Mouse (Mus musculus): ENCODE data around the gene Ppfibp1. TPM values are rescaled to one million over a fixed set of nuclear protein-coding genes. Genes with fewer than 3 reads are reported as not detected.

Gene Ppfibp1
- polyA plus RNA-seq, 1 experiment from 2014 or later: 17.8 TPM

DNA sequence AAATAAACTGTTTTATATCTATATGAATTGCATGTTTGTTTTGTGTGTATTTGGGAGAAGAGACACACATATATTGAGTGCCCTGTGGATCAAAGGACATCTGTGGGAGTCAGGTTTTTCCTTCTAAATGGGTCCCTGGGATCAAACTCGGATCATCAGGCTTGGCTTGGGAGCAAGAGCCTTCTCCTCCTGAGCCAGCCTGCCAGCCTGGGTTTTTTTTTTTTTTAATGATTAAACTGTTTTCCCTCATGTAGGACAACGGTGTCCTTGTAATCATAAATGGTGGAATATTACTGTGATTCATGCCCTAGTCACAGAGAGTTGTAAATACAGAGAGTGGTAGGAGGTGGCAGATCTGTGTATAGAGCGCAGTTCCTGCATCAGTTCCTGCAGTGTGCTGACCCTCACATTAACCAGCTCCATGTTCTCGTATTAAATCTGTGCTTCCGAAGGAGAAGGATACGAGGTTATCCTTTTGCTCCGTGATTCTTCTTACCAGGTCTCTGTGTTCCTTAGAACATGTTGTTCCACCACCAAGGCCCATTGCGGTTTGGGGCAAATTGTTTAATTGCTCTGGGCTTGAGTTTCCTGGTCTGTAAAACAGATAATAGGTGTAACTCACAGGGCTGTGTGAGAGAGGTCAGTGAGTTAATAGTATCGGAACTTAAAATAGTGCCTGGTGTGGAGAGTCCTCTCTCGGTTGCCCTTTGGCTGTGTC is 176.1 kb downstream of the Ppfibp1 start:
- H3K9me3 ChIP-seq (ENCODE audit: control insufficient read depth, low read length): no peaks in the 10 kb centered on the region
- H3K4me3 ChIP-seq (replicated peaks; ENCODE audit: low read length): no peak overlapping the region
- H3K4me1 ChIP-seq (replicated peaks; ENCODE audit: control insufficient read depth, insufficient read depth, low read length): peaks cover 11% of the 10 kb centered on the region
- ATAC-seq: no peak
- 95% methylated on average over 10 of the region's 10 CpGs for WGBS
- no peak overlapping the region for H3K27ac ChIP-seq (ENCODE audit: low read length)
- H3K36me3 ChIP-seq (ENCODE audit: control insufficient read depth, insufficient read depth): peaks cover 11% of the 10 kb centered on the region
- H3K9ac ChIP-seq (replicated peaks; ENCODE audit: low read depth, low read length): no peak overlapping the region
- no peaks in the 10 kb centered on the region for H3K27me3 ChIP-seq (replicated peaks; ENCODE audit: control insufficient read depth, insufficient read depth, low read length)
- H3K4me2 ChIP-seq (ENCODE audit: low read length): no peak overlapping the region

DNA sequence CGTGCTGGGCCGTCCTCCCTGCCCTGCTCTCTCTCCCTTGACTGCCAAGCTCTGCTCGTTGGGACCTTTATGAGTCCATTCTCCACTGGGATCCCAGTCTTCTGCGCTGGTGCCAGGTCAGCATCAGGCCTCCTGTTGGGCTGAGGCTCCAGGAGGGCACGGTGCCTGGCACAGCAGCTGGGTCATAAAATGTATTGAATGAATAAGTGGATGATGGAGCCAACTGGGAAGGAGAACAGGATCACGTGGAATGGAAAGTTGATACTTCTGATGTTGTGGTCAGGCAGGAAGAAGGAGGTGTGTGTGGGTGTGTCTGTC is 176.6 kb downstream of the Ppfibp1 start:
- H3K9ac ChIP-seq (replicated peaks; ENCODE audit: low read depth, low read length): no peak overlapping the region
- H3K27ac ChIP-seq (ENCODE audit: low read length): no peak overlapping the region
- H3K9me3 ChIP-seq (ENCODE audit: control insufficient read depth, low read length): no peaks in the 10 kb centered on the region
- ATAC-seq: no peak
- H3K4me3 ChIP-seq (replicated peaks; ENCODE audit: low read length): no peak overlapping the region
- H3K36me3 ChIP-seq (ENCODE audit: control insufficient read depth, insufficient read depth): peaks cover 11% of the 10 kb centered on the region
- H3K4me2 ChIP-seq (ENCODE audit: low read length): no peak overlapping the region
- no peaks in the 10 kb centered on the region for H3K27me3 ChIP-seq (replicated peaks; ENCODE audit: control insufficient read depth, insufficient read depth, low read length)
- 95% methylated on average over 6 of the region's 6 CpGs for WGBS
- H3K4me1 ChIP-seq (replicated peaks; ENCODE audit: control insufficient read depth, insufficient read depth, low read length): peaks cover 11% of the 10 kb centered on the region

DNA sequence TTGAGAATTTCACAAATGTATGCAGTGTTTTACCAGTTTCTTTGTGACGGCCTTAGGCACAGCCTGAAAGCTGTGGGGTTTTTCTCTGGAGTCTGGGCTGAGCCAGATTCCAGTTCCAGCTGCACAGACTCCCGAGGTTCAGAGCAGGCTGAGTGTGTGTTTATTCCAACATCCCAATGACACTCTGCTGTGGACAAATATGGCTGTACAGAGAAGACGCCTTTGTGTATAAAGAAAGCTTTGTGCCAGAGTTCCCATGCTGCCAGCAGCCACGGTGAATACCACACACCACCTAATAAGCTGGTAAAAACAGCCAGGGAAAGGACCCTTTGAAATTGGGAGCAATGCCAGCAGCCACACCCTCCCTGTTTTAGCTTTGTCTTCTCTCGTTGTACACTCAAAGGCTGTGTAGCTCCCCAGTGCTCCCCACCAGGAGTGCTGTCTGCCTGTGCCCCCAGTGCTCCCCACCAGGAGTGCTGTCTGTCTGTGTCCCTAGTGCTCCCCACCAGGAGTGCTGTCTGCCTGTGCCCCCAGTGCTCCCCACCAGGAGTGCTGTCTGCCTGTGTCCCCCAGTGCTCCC is 187.6 kb downstream of the Ppfibp1 start:
- no peak overlapping the region for H3K9ac ChIP-seq (replicated peaks; ENCODE audit: low read depth, low read length)
- peak; percentile 75 for ATAC-seq
- peaks cover 4% of the 10 kb centered on the region for H3K4me1 ChIP-seq (replicated peaks; ENCODE audit: control insufficient read depth, insufficient read depth, low read length)
- no peaks in the 10 kb centered on the region for H3K9me3 ChIP-seq (ENCODE audit: control insufficient read depth, low read length)
- H3K4me3 ChIP-seq (replicated peaks; ENCODE audit: low read length): no peak overlapping the region
- WGBS: 16% methylated on average over 5 of the region's 5 CpGs
- H3K36me3 ChIP-seq (ENCODE audit: control insufficient read depth, insufficient read depth): peaks cover 2% of the 10 kb centered on the region; the same call in 1 of the 2 replicates
- no peak overlapping the region for H3K4me2 ChIP-seq (ENCODE audit: low read length)
- no peaks in the 10 kb centered on the region for H3K27me3 ChIP-seq (replicated peaks; ENCODE audit: control insufficient read depth, insufficient read depth, low read length)
- H3K27ac ChIP-seq (ENCODE audit: low read length): peak overlapping the region; percentile 29; the same call in 1 of the 2 replicates

DNA sequence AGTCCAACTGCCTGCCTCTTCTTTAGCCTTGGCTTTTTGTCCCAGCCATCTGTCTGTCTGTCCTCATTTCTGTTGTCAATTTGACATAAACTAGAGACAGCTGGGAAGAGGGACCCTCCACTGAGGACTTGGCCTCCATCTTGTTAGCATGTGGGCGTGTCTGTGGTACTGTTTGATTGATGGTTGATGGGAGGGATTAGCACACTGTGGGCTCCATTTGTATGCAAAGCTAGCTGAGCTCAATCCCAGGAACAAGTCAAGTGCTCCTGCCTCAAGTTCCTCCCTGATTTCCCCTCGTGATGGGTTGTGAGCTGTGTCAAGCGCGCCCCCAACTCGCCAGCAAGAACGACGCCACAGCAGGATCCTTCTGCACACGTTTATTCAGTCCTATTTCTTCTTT is 188.6 kb downstream of the Ppfibp1 start:
- peaks cover 4% of the 10 kb centered on the region for H3K4me1 ChIP-seq (replicated peaks; ENCODE audit: control insufficient read depth, insufficient read depth, low read length)
- H3K9ac ChIP-seq (replicated peaks; ENCODE audit: low read depth, low read length): no peak overlapping the region
- no peak overlapping the region for H3K27ac ChIP-seq (ENCODE audit: low read length)
- no peaks in the 10 kb centered on the region for H3K9me3 ChIP-seq (ENCODE audit: control insufficient read depth, low read length)
- no peak overlapping the region for H3K4me3 ChIP-seq (replicated peaks; ENCODE audit: low read length)
- no peaks in the 10 kb centered on the region for H3K36me3 ChIP-seq (ENCODE audit: control insufficient read depth, insufficient read depth)
- H3K27me3 ChIP-seq (replicated peaks; ENCODE audit: control insufficient read depth, insufficient read depth, low read length): no peaks in the 10 kb centered on the region
- peak; percentile 72 for ATAC-seq
- H3K4me2 ChIP-seq (ENCODE audit: low read length): no peak overlapping the region
- WGBS: 77% methylated on average over 7 of the region's 8 CpGs

DNA sequence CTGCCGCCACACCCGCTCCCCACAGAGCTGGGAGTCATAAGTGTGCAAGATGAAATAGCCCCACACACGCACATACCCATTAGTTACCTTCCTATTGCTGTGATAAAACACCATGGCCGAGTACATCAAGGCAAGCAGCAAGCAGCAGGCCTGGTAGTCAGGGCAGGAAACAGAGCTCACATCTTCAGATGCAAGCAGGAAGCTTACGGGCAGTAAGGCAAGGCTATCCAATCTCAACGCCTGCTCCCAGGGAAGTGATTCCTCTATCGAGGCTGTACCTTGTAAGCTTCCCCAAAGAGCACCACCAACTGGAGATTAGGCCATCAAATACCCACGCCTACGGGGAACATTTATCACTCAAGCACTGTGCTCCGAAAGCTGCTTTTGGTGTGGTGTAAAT is 191.6 kb downstream of the Ppfibp1 start:
- Histone ChIP-seq H3K4me3 (replicated peaks; ENCODE audit: low read length) (no peak overlapping the region), H3K27me3 (replicated peaks; ENCODE audit: control insufficient read depth, insufficient read depth, low read length) (no peaks in the 10 kb centered on the region), H3K4me1 (replicated peaks; ENCODE audit: control insufficient read depth, insufficient read depth, low read length) (peaks cover 4% of the 10 kb centered on the region), H3K4me2 (ENCODE audit: low read length) (no peak overlapping the region), H3K36me3 (ENCODE audit: control insufficient read depth, insufficient read depth) (no peaks in the 10 kb centered on the region), H3K27ac (ENCODE audit: low read length) (no peak overlapping the region), H3K9me3 (ENCODE audit: control insufficient read depth, low read length) (no peaks in the 10 kb centered on the region), H3K9ac (replicated peaks; ENCODE audit: low read depth, low read length) (no peak overlapping the region)
- no peak for ATAC-seq
- WGBS: 93% methylated on average over 10 of the region's 10 CpGs

Other genes with a start within 250 kb of the Ppfibp1 start
- 109 and 111 TPM in 2 replicates for gene Med21, start 245.9 kb upstream of the Ppfibp1 start, polyA plus RNA-seq (2015; fragmentation: Nextera tagmentation; extraction: Ambion mirVana)
- gene Tm7sf3, start 245.7 kb upstream of the Ppfibp1 start, polyA plus RNA-seq (2015; fragmentation: Nextera tagmentation; extraction: Ambion mirVana): 35.2 and 36.3 TPM in 2 replicates
- 15.0 and 16.5 TPM in 2 replicates for gene Stk38l, start 163.5 kb upstream of the Ppfibp1 start, polyA plus RNA-seq (2015; fragmentation: Nextera tagmentation; extraction: Ambion mirVana)
- gene Arntl2, start 92.4 kb upstream of the Ppfibp1 start, polyA plus RNA-seq (2015; fragmentation: Nextera tagmentation; extraction: Ambion mirVana): 3.1 and 5.1 TPM in 2 replicates
- not detected in 2 replicates for gene Smco2, start 38.4 kb upstream of the Ppfibp1 start, polyA plus RNA-seq (2015; fragmentation: Nextera tagmentation; extraction: Ambion mirVana)
- gene 1700034J05Rik, start 65.9 kb downstream of the Ppfibp1 start, polyA plus RNA-seq (2015; fragmentation: Nextera tagmentation; extraction: Ambion mirVana): not detected in 2 replicates
- 0.34 and 1.1 TPM in 2 replicates for gene Rep15, start 144.1 kb downstream of the Ppfibp1 start, polyA plus RNA-seq (2015; fragmentation: Nextera tagmentation; extraction: Ambion mirVana)
- 78.5 and 82.3 TPM in 2 replicates for gene Mrps35, start 154.3 kb downstream of the Ppfibp1 start, polyA plus RNA-seq (2015; fragmentation: Nextera tagmentation; extraction: Ambion mirVana)
- 0.73 and 1.1 TPM in 2 replicates for gene Mansc4, start 198.5 kb downstream of the Ppfibp1 start, polyA plus RNA-seq (2015; fragmentation: Nextera tagmentation; extraction: Ambion mirVana)
- gene Klhl42, start 202.9 kb downstream of the Ppfibp1 start, polyA plus RNA-seq (2015; fragmentation: Nextera tagmentation; extraction: Ambion mirVana): 6.5 and 6.8 TPM in 2 replicates

All from forebrain, embryonic 16.5 days (tissue).